24 mouse cellular contexts compared by ENCODE assay signal in the genomic region with DNA sequence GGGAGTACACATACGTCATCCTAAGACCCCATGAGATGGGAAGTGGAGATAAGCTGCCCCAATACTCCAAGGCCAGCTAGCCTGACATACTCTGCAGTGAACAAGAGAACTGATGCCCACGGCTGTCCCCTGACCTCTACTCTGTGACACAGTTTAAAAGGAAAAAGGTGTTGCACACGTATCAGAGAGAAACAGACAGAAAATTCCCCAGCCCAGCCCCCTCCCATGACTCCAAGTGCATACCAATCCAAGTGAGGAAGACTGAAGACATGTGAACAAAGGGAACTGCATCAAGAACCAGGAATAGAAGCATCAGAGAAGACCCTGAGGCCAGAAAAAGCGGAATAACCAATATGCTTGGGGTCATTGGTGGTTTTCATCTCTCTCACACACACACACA.
A peak's percentile ranks its signal among the peaks of the same experiment; 100 is the strongest.
DNase-seq lines count a peak whose midpoint lies in the region; ATAC-seq lines count a peak whose summit lies in the region.
"Had no signal": no experiment of that assay in that cellular context is flagged by ENCODE, and none has a peak within 500 bp of the region (broad histone marks: within the 10 kb centered on the region; RNA-seq: fewer than 3 reads in every experiment).

No protein-coding gene starts in this region.

- no peak for ATAC-seq in heart, embryonic 12.5 days (ENCODE audit: insufficient number of reproducible peaks, low FRiP score)
- ATAC-seq in midbrain, embryonic 11.5 days (ENCODE audit: low FRiP score) = 0 out of 2 replicates have a peak, but pooled peaks have one; percentile 3
- ATAC-seq in midbrain, embryonic 15.5 days (replicated peaks) = no peak
- ATAC-seq in neural tube, embryonic 11.5 days (ENCODE audit: insufficient read depth, low FRiP score, low TSS enrichment) = 0 out of 2 replicates have a peak, but pooled peaks have one; percentile 23
- ATAC-seq in neural tube, embryonic 15.5 days (ENCODE audit: low FRiP score) = no peak
- ATAC-seq: activated CD4-positive, CD25-positive, alpha-beta regulatory T cell, adult 4 months; CD4-positive, CD25-positive, alpha-beta regulatory T cell, adult 4 months; forebrain, embryonic 13.5 days; forebrain, embryonic 15.5 days; Patski had no signal

- no peaks in the 10 kb centered on the region for H3K36me3 ChIP-seq in heart, embryonic 12.5 days
- H3K36me3 ChIP-seq in midbrain, embryonic 11.5 days (ENCODE audit: control insufficient read depth, insufficient read depth, low read length) = no peaks in the 10 kb centered on the region
- no peaks in the 10 kb centered on the region for H3K36me3 ChIP-seq in midbrain, embryonic 15.5 days (replicated peaks)
- H3K36me3 ChIP-seq in neural tube, embryonic 11.5 days (ENCODE audit: control insufficient read depth, insufficient read depth, low read length) = no peaks in the 10 kb centered on the region
- H3K36me3 ChIP-seq in neural tube, embryonic 15.5 days = no peaks in the 10 kb centered on the region
- H3K36me3 ChIP-seq: embryonic facial prominence, embryonic 10.5 days; embryonic facial prominence, embryonic 12.5 days; forebrain, embryonic 15.5 days; G1E had no signal

- no peak overlapping the region for H3K4me2 ChIP-seq in heart, embryonic 12.5 days
- no peak overlapping the region for H3K4me2 ChIP-seq in midbrain, embryonic 11.5 days
- H3K4me2 ChIP-seq in midbrain, embryonic 15.5 days = no peak overlapping the region
- H3K4me2 ChIP-seq in neural tube, embryonic 11.5 days (ENCODE audit: low read depth) = no peak overlapping the region
- H3K4me2 ChIP-seq in neural tube, embryonic 15.5 days = no peak overlapping the region
- H3K4me2 ChIP-seq: embryonic facial prominence, embryonic 12.5 days; forebrain, embryonic 13.5 days; forebrain, embryonic 15.5 days had no signal

- peak; percentile 60 for DNase-seq in heart, adult 11 months
- DNase-seq in midbrain, embryonic 11.5 days (ENCODE audit: low spot score, missing footprints) = peak; percentile 67
- no peak for DNase-seq in neural tube, embryonic 11.5 days (ENCODE audit: low spot score)
- DNase-seq: adrenal gland, adult 8-10 months; adrenal gland, postnatal 14 days; adrenal gland, postnatal 36 days; B cell, adult 2 months; cerebellum, adult 11-12 months; cerebellum, adult 2 months; cerebellum, adult 9-10 months; cerebellum, postnatal 10 days; cerebellum, postnatal 25 days had no signal

- no peaks in the 10 kb centered on the region for H3K9me3 ChIP-seq in heart, embryonic 12.5 days (replicated peaks)
- no peaks in the 10 kb centered on the region for H3K9me3 ChIP-seq in midbrain, embryonic 11.5 days (ENCODE audit: control insufficient read depth, low read length)
- no peaks in the 10 kb centered on the region for H3K9me3 ChIP-seq in midbrain, embryonic 15.5 days
- no peaks in the 10 kb centered on the region for H3K9me3 ChIP-seq in neural tube, embryonic 11.5 days (ENCODE audit: control insufficient read depth, low read length)
- no peaks in the 10 kb centered on the region for H3K9me3 ChIP-seq in neural tube, embryonic 15.5 days (replicated peaks)
- H3K9me3 ChIP-seq: embryonic facial prominence, embryonic 10.5 days; embryonic facial prominence, embryonic 12.5 days; forebrain, embryonic 13.5 days; forebrain, embryonic 15.5 days had no signal

- no peak overlapping the region for H3K4me3 ChIP-seq in heart, embryonic 12.5 days
- no peak overlapping the region for H3K4me3 ChIP-seq in midbrain, embryonic 11.5 days (ENCODE audit: low read depth, low read length)
- no peak overlapping the region for H3K4me3 ChIP-seq in midbrain, embryonic 15.5 days
- H3K4me3 ChIP-seq in neural tube, embryonic 11.5 days (ENCODE audit: low read depth, low read length) = no peak overlapping the region
- no peak overlapping the region for H3K4me3 ChIP-seq in neural tube, embryonic 15.5 days (replicated peaks)
- H3K4me3 ChIP-seq: embryonic facial prominence, embryonic 10.5 days; embryonic facial prominence, embryonic 12.5 days; forebrain, embryonic 13.5 days; forebrain, embryonic 15.5 days had no signal

- H3K9ac ChIP-seq in heart, embryonic 12.5 days = no peak overlapping the region
- no peak overlapping the region for H3K9ac ChIP-seq in midbrain, embryonic 11.5 days (ENCODE audit: low read length)
- H3K9ac ChIP-seq in midbrain, embryonic 15.5 days = no peak overlapping the region
- no peak overlapping the region for H3K9ac ChIP-seq in neural tube, embryonic 11.5 days (ENCODE audit: low read length)
- H3K9ac ChIP-seq in neural tube, embryonic 15.5 days (replicated peaks) = no peak overlapping the region
- H3K9ac ChIP-seq: embryonic facial prominence, embryonic 12.5 days; forebrain, embryonic 13.5 days; forebrain, embryonic 15.5 days had no signal

- no peak overlapping the region for H3K27ac ChIP-seq in heart, embryonic 12.5 days (ENCODE audit: poor library complexity, severe bottlenecking)
- H3K27ac ChIP-seq in midbrain, embryonic 11.5 days (ENCODE audit: low read depth, low read length) = no peak overlapping the region
- H3K27ac ChIP-seq in midbrain, embryonic 15.5 days = no peak overlapping the region
- no peak overlapping the region for H3K27ac ChIP-seq in neural tube, embryonic 11.5 days (ENCODE audit: low read depth, low read length)
- H3K27ac ChIP-seq in neural tube, embryonic 15.5 days (replicated peaks) = no peak overlapping the region
- H3K27ac ChIP-seq: embryonic facial prominence, embryonic 10.5 days; embryonic facial prominence, embryonic 12.5 days; forebrain, embryonic 13.5 days; forebrain, embryonic 15.5 days had no signal

- no peaks in the 10 kb centered on the region for H3K27me3 ChIP-seq in heart, embryonic 12.5 days (replicated peaks)
- no peaks in the 10 kb centered on the region for H3K27me3 ChIP-seq in midbrain, embryonic 11.5 days (ENCODE audit: control insufficient read depth, insufficient read depth, low read length)
- H3K27me3 ChIP-seq in midbrain, embryonic 15.5 days (replicated peaks) = no peaks in the 10 kb centered on the region; the same call in 1 of the 2 replicates
- no peaks in the 10 kb centered on the region for H3K27me3 ChIP-seq in neural tube, embryonic 11.5 days (ENCODE audit: control insufficient read depth, insufficient read depth, low read length)
- no peaks in the 10 kb centered on the region for H3K27me3 ChIP-seq in neural tube, embryonic 15.5 days (replicated peaks)
- H3K27me3 ChIP-seq: CH12.LX; embryonic facial prominence, embryonic 12.5 days; forebrain, embryonic 13.5 days; forebrain, embryonic 15.5 days; Patski had no signal

- whole genome bisulfite sequencing in heart, embryonic 12.5 days = 64% methylated on average over 4 of the region's 4 CpGs
- WGBS in midbrain, embryonic 11.5 days = 70% methylated on average over 4 of the region's 4 CpGs
- WGBS in midbrain, embryonic 15.5 days = 75% methylated on average over 4 of the region's 4 CpGs
- WGBS in neural tube, embryonic 11.5 days = 72% methylated on average over 4 of the region's 4 CpGs
- 65% methylated on average over 4 of the region's 4 CpGs for WGBS in neural tube, embryonic 15.5 days

- peaks cover 36% of the 10 kb centered on the region for H3K4me1 ChIP-seq in heart, embryonic 12.5 days (replicated peaks)
- H3K4me1 ChIP-seq in midbrain, embryonic 11.5 days (ENCODE audit: control insufficient read depth, insufficient read depth, low read length) = peaks cover 9% of the 10 kb centered on the region
- no peaks in the 10 kb centered on the region for H3K4me1 ChIP-seq in midbrain, embryonic 15.5 days
- H3K4me1 ChIP-seq in neural tube, embryonic 11.5 days (ENCODE audit: control insufficient read depth, insufficient read depth, low read length) = peaks cover 11% of the 10 kb centered on the region; the same call in 1 of the 2 replicates
- peaks cover 5% of the 10 kb centered on the region; the same call in 1 of the 2 replicates for H3K4me1 ChIP-seq in neural tube, embryonic 15.5 days

Comparison
In these comparisons a context has a peak if more than half of its experiments do, and no peak if none do; other contexts are left out.
1. ATAC-seq: peak in midbrain, embryonic 11.5 days (single experiment) and neural tube, embryonic 11.5 days (single experiment); none in heart, embryonic 12.5 days (single experiment), midbrain, embryonic 15.5 days (single experiment) and neural tube, embryonic 15.5 days (single experiment).